Mouse (Mus musculus): ENCODE data around the gene Ccdc180.

DNA sequence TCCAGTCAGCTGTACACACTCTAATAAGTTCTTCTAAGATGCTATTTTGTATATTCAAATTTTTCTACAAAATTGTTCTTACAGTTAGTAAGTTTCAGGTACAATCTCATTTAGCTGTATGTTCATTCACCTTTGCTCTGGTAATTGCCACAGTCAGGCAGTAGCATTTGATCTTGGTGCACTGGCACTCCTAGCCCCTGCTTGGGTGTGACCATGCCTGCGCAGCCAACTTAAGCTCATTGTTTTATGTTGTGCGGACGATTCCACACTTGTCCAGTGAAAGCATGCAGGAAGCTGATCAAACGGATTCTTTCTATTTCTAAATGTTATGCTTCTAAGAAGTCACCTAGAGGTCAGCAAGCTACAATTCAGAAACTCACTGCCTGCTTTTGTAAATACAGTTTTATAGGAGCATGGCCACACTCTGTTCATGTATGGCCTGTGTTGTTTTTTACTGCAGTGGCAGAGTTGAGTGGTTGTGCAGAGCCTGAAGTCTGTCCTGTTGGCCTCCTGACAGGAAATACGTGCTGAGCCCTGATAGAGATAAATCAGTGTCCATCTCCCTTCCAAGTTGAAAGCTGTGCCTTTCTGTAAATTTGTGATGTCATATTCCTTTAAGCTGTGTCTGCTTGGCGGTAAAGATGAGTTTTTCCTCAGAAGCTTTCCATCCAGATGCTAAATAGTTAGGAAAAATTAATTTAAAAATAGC is 100.5 kb downstream of the Ccdc180 start:
- TF ChIP-seq GATA1 (IDR thresholded peaks at IDR 0.05; ENCODE audit: borderline replicate concordance, low read length) (no peak), FLI1 (IDR thresholded peaks at IDR 0.05; ENCODE audit: low read length) (no peak)
